Mouse (Mus musculus): ENCODE results near the gene Kmt2e.

GRCm38 (mm10) chr5:23461688-23462087 is 27.4 kb downstream of the Kmt2e start:
- TF ChIP-seq CTCF (conservative IDR thresholded peaks at IDR 0.05; ENCODE audit: insufficient read depth, insufficient read length, low read depth, low read length) = no peak
- no peak for TF ChIP-seq POLR2A (IDR thresholded peaks at IDR 0.05; ENCODE audit: low read depth, low read length)
